Mouse (Mus musculus): ENCODE measurements around the gene Tdrkh. TPM values are rescaled to one million over a fixed set of nuclear protein-coding genes. Genes with fewer than 3 reads are reported as not detected.

The Tdrkh gene
- 12.5 and 12.6 TPM in 2 replicates for polyA plus RNA-seq (2015; fragmentation: Nextera tagmentation; extraction: Ambion mirVana)

DNA sequence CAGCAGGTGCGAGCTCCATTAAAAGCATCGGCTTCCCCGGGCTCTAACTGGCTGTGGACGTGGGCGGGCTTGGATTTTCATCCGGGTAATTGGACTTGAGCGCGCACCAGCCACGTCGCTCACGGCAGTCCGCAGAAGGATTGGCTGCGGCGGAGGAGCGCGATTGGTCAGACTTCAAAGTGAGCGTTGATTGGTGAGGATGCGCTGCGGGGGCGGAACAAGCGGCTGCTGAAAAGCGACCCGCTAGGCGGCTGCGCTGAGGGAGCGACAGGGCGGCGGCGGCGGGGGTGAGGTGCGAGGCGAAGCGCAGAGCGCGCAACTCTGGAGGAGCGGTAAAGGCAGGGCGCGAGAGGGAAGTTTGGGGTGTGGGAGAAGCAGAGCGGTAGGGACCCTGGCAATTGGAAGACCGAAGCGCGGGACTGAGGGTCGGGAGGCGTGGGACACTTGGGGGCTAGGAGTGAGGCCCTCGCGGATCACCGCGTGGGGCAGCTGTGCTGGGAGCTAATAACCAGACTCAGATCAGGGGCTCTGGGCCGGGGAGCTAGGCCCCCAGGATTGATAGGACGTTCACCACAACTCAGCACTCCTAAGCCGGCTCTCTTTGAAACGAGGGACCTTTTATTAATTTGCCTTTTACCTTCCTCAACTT, at the start of gene Tdrkh:
TSS of gene Tdrkh (plus strand) at position 243 of the 649 bp plus-strand sequence.
- peak; percentile 100 for ATAC-seq (ENCODE audit: low read depth)
- Histone ChIP-seq H3K9me3 (ENCODE audit: control insufficient read depth, low read length) (no peaks in the 10 kb centered on the region), H3K36me3 (ENCODE audit: control insufficient read depth, insufficient read depth, low read length) (no peaks in the 10 kb centered on the region), H3K9ac (ENCODE audit: low read length) (peak within 1 kb of the TSS; percentile 58), H3K4me1 (replicated peaks; ENCODE audit: control insufficient read depth, insufficient read depth, low read length) (peaks cover 9% of the 10 kb centered on the region), H3K27me3 (ENCODE audit: control insufficient read depth, insufficient read depth, low read depth, low read length) (no peaks in the 10 kb centered on the region), H3K4me3 (ENCODE audit: low read length) (peak within 1 kb of the TSS; percentile 51), H3K27ac (ENCODE audit: low read length) (no peak within 1 kb of the TSS), H3K4me2 (ENCODE audit: low read depth, low read length) (peak within 1 kb of the TSS; percentile 69)
- 7% methylated on average over 52 of the region's 52 CpGs for WGBS

DNA sequence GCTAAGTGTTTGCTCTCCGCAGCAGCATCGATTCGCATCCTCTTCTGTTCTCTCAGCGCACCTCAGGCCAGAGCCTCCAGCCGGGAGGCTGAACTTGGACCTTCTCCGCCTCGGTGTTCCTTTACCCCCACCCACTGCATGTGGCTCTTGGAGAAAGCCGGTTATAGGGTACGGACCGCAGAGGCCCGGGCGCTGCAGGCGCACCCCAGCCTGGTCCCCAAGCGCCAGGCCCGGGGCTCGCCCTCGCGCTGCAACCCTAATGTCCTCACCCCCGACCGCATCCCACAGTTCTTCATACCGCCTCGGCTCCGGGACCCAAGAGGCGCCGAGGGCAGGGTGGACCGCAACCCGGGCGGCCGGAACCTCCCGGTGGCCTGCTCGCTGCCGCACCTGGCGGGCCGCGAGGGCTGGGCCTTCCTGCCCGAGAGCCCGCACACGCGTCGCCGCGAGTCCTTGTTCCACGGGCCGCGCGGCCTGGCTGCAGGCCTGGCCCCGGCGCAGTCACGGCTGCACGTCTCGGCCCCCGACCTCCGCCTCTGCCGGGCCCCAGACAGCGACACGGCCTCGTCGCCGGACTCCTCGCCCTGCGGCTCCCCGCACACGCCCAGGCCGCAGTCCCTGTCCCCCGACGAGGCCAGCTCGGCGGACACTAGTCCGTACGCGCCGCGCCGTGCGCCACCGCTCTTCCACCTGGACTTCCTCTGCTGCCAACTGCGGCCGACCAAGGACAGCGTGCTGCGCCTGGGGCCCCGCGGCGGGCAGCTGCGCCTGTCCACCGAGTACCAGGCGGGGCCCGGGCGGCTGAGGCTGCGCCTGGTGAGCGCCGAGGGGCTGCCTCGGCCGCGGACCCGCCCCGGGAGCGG, 49.6 kb upstream of the Tdrkh start:
- Histone ChIP-seq H3K27ac (ENCODE audit: low read length) (no peak overlapping the region), H3K4me3 (ENCODE audit: low read length) (peak overlapping the region; percentile 55), H3K9me3 (ENCODE audit: control insufficient read depth, low read length) (no peaks in the 10 kb centered on the region), H3K4me1 (replicated peaks; ENCODE audit: control insufficient read depth, insufficient read depth, low read length) (peaks cover 6% of the 10 kb centered on the region), H3K9ac (ENCODE audit: low read length) (peak overlapping the region; percentile 77), H3K27me3 (ENCODE audit: control insufficient read depth, insufficient read depth, low read depth, low read length) (peaks cover 29% of the 10 kb centered on the region), H3K4me2 (ENCODE audit: low read depth, low read length) (peak overlapping the region; percentile 94), H3K36me3 (ENCODE audit: control insufficient read depth, insufficient read depth, low read length) (no peaks in the 10 kb centered on the region)
- 5% methylated on average over 77 of the region's 97 CpGs for WGBS
- ATAC-seq (ENCODE audit: low read depth): peak; percentile 70

DNA sequence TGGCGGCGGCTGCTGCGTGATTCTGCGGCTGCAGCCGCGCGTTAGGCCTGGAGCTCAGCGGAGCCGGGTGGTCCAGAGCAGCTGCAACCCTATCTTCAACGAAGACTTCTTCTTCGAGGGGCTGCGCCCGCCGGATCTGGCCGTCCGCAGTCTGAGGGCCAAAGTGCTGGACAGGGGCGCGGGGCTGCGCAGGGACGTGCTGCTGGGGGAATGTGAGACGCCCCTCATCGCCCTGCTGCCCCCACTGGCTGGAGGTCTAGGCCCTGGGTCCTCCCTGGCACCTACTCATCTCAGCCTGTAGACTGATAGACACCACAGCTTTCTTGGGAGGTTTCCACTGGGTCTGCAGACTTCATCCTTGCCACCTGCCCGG, 48.9 kb upstream of the Tdrkh start:
- Histone ChIP-seq H3K27ac (ENCODE audit: low read length) (no peak overlapping the region), H3K4me2 (ENCODE audit: low read depth, low read length) (peak overlapping the region; percentile 94), H3K36me3 (ENCODE audit: control insufficient read depth, insufficient read depth, low read length) (no peaks in the 10 kb centered on the region), H3K4me1 (replicated peaks; ENCODE audit: control insufficient read depth, insufficient read depth, low read length) (peaks cover 6% of the 10 kb centered on the region), H3K9ac (ENCODE audit: low read length) (peak overlapping the region; percentile 77), H3K27me3 (ENCODE audit: control insufficient read depth, insufficient read depth, low read depth, low read length) (peaks cover 29% of the 10 kb centered on the region), H3K4me3 (ENCODE audit: low read length) (peak overlapping the region; percentile 55), H3K9me3 (ENCODE audit: control insufficient read depth, low read length) (no peaks in the 10 kb centered on the region)
- WGBS: 6% methylated on average over 16 of the region's 23 CpGs
- ATAC-seq (ENCODE audit: low read depth): peak; percentile 6; the same call in 1 of the 2 replicates

DNA sequence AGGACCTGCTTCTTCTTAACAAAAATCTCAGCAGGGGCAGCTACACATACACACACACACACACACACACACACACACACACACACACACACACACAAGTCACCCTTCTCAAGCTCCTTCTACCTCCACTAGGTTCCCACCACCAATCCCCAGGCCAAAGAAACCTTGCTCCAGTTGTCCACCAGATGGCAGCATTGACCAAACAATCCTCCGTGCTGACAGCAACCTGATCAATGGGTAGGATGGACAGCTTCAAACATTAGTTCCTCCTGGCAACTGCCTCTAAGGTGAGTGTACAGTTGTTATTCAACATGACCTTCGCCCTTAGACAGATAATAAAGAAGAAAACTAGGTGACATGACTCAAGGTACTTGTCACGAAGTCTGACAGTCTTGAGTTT, 46.3 kb upstream of the Tdrkh start:
- Histone ChIP-seq H3K9me3 (ENCODE audit: control insufficient read depth, low read length) (no peaks in the 10 kb centered on the region), H3K27ac (ENCODE audit: low read length) (no peak overlapping the region), H3K4me2 (ENCODE audit: low read depth, low read length) (no peak overlapping the region), H3K4me1 (replicated peaks; ENCODE audit: control insufficient read depth, insufficient read depth, low read length) (peaks cover 9% of the 10 kb centered on the region), H3K4me3 (ENCODE audit: low read length) (no peak overlapping the region), H3K36me3 (ENCODE audit: control insufficient read depth, insufficient read depth, low read length) (no peaks in the 10 kb centered on the region), H3K27me3 (ENCODE audit: control insufficient read depth, insufficient read depth, low read depth, low read length) (peaks cover 26% of the 10 kb centered on the region), H3K9ac (ENCODE audit: low read length) (no peak overlapping the region)
- ATAC-seq (ENCODE audit: low read depth): 0 out of 2 replicates have a peak, but pooled peaks have one; percentile 22
- 13% methylated on average over 3 of the region's 3 CpGs for WGBS

DNA sequence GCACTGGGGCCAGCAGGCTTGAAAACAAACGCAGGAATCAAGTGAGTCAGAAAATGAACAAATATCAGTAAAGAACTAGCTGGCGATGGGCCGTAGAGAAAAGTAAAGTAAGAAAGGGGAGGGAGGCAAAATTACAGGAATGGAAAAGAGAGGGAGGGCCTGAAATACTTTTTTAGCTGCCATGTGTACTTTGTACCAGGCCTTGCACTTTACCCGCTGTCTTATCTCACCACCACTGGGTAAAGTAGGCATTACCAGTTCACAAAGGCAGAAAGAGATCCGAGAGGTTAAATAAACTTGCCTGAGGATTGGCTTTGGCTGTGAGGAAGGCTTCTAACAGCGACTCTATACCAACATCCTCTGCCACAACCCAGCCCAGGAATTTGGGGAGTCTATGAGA, 45.6 kb upstream of the Tdrkh start:
- Histone ChIP-seq H3K36me3 (ENCODE audit: control insufficient read depth, insufficient read depth, low read length) (no peaks in the 10 kb centered on the region), H3K4me3 (ENCODE audit: low read length) (no peak overlapping the region), H3K9ac (ENCODE audit: low read length) (no peak overlapping the region), H3K9me3 (ENCODE audit: control insufficient read depth, low read length) (no peaks in the 10 kb centered on the region), H3K4me2 (ENCODE audit: low read depth, low read length) (no peak overlapping the region), H3K27me3 (ENCODE audit: control insufficient read depth, insufficient read depth, low read depth, low read length) (peaks cover 22% of the 10 kb centered on the region), H3K4me1 (replicated peaks; ENCODE audit: control insufficient read depth, insufficient read depth, low read length) (peaks cover 10% of the 10 kb centered on the region), H3K27ac (ENCODE audit: low read length) (0 out of 2 replicates have a peak overlapping the region, but pooled peaks have one; percentile 15)
- WGBS: 53% methylated on average over 6 of the region's 6 CpGs
- ATAC-seq (ENCODE audit: low read depth): no peak

DNA sequence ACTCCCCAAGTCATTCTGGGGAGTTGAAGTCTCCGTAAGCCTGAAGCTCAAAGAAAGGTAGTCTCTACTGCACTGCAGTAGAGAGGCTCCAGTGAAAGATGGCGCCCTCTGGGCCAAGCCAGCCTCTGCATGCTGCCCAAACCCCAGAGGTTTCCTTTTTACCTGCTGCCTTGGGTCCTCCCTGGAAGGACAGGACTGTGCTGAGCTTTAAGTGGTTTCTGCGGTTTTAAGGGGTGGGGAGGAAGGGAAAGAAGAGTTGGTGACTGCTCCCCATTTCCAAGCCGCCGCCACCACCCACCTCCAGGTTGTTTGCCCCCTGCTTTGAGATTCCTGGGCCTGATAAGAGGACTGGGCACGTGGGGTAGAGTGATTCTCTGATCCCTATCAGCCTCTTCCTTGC, 44.4 kb upstream of the Tdrkh start:
- ATAC-seq (ENCODE audit: low read depth): no peak
- 46% methylated on average over 6 of the region's 6 CpGs for WGBS
- H3K9me3 ChIP-seq (ENCODE audit: control insufficient read depth, low read length): no peaks in the 10 kb centered on the region
- peaks cover 8% of the 10 kb centered on the region for H3K4me1 ChIP-seq (replicated peaks; ENCODE audit: control insufficient read depth, insufficient read depth, low read length)
- H3K9ac ChIP-seq (ENCODE audit: low read length): no peak overlapping the region
- H3K36me3 ChIP-seq (ENCODE audit: control insufficient read depth, insufficient read depth, low read length): no peaks in the 10 kb centered on the region
- no peak overlapping the region for H3K27ac ChIP-seq (ENCODE audit: low read length)
- no peak overlapping the region for H3K4me3 ChIP-seq (ENCODE audit: low read length)
- peaks cover 11% of the 10 kb centered on the region for H3K27me3 ChIP-seq (ENCODE audit: control insufficient read depth, insufficient read depth, low read depth, low read length)
- H3K4me2 ChIP-seq (ENCODE audit: low read depth, low read length): no peak overlapping the region

DNA sequence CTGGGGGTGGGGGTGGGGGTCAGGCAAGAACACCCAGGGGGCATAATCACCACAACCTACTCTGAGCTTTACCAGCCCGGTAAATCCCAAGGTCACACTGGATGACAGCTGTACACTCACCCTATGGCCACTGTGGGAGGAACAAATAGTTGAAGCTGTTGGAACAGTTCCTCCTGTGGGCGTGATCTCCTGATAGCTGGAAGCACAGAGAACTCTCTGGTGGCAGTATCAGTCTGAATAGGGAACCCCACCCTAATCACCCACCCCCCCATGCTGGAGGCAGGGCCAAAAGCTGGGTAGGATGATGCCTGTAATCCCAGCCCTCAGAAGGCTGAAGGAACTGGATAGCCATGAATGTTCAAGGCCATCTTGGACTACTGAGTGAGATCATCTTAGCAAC, 43.4 kb upstream of the Tdrkh start:
- Histone ChIP-seq H3K9me3 (ENCODE audit: control insufficient read depth, low read length) (no peaks in the 10 kb centered on the region), H3K4me2 (ENCODE audit: low read depth, low read length) (no peak overlapping the region), H3K9ac (ENCODE audit: low read length) (no peak overlapping the region), H3K27me3 (ENCODE audit: control insufficient read depth, insufficient read depth, low read depth, low read length) (peaks cover 3% of the 10 kb centered on the region; the same call in 1 of the 2 replicates), H3K27ac (ENCODE audit: low read length) (no peak overlapping the region), H3K36me3 (ENCODE audit: control insufficient read depth, insufficient read depth, low read length) (no peaks in the 10 kb centered on the region), H3K4me3 (ENCODE audit: low read length) (no peak overlapping the region), H3K4me1 (replicated peaks; ENCODE audit: control insufficient read depth, insufficient read depth, low read length) (peaks cover 17% of the 10 kb centered on the region; the same call in 1 of the 2 replicates)
- ATAC-seq (ENCODE audit: low read depth): no peak
- WGBS: 56% methylated on average over 2 of the region's 2 CpGs

DNA sequence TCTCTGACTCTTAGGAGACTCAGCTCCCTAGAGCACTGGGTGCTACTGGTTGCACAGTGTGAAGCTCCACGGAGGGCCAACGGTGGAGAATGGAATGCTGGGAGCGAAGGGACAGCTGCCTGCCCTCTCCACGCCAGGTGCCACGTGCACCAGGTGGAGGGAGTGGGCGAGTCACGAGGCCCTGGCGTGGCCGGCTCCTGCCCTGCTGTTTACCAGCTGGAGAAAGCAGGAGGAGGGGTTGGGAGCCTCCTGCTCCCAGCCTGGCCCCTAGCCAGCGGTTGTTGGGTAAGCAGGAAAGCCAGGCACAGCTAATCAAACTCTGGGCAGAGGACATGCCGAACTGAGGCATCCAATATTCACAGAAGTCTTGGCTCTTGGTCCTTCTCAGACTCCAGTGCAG, 41.4 kb upstream of the Tdrkh start:
- WGBS: 2% methylated on average over 11 of the region's 11 CpGs
- ATAC-seq (ENCODE audit: low read depth): peak; percentile 39
- Histone ChIP-seq H3K36me3 (ENCODE audit: control insufficient read depth, insufficient read depth, low read length) (no peaks in the 10 kb centered on the region), H3K4me3 (ENCODE audit: low read length) (no peak overlapping the region), H3K4me1 (replicated peaks; ENCODE audit: control insufficient read depth, insufficient read depth, low read length) (peaks cover 17% of the 10 kb centered on the region; the same call in 1 of the 2 replicates), H3K27ac (ENCODE audit: low read length) (peak overlapping the region; percentile 91; the same call in 1 of the 2 replicates), H3K9me3 (ENCODE audit: control insufficient read depth, low read length) (no peaks in the 10 kb centered on the region), H3K9ac (ENCODE audit: low read length) (peak overlapping the region; percentile 24; the same call in 1 of the 2 replicates), H3K4me2 (ENCODE audit: low read depth, low read length) (peak overlapping the region; percentile 40), H3K27me3 (ENCODE audit: control insufficient read depth, insufficient read depth, low read depth, low read length) (no peaks in the 10 kb centered on the region)

DNA sequence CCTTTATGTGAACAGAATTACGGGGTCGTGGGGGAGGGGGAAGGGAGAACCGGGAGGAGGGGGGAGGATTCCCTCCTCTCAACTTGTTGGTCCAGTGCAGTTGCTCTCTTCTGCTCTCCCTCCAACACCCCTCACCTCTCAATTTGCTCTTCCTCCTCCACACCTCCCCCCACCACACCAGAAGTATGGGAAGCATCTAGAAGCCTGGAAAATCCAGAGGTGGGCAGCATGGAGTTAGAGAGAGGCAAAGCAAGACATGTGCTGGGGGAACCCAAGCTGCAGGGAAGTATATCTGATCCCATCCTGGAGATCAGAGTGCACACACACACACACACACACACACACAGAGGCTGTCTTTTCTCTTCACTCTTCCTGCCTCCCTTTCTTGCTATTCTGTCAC, 41.0 kb upstream of the Tdrkh start:
- no peak overlapping the region; the same call in 1 of the 2 replicates for H3K9ac ChIP-seq (ENCODE audit: low read length)
- peak overlapping the region; percentile 40 for H3K4me2 ChIP-seq (ENCODE audit: low read depth, low read length)
- H3K9me3 ChIP-seq (ENCODE audit: control insufficient read depth, low read length): no peaks in the 10 kb centered on the region
- ATAC-seq (ENCODE audit: low read depth): no peak
- H3K4me1 ChIP-seq (replicated peaks; ENCODE audit: control insufficient read depth, insufficient read depth, low read length): peaks cover 17% of the 10 kb centered on the region; the same call in 1 of the 2 replicates
- WGBS: 0% methylated on average over 3 of the region's 3 CpGs
- H3K4me3 ChIP-seq (ENCODE audit: low read length): no peak overlapping the region
- H3K27ac ChIP-seq (ENCODE audit: low read length): peak overlapping the region; percentile 91
- H3K36me3 ChIP-seq (ENCODE audit: control insufficient read depth, insufficient read depth, low read length): no peaks in the 10 kb centered on the region
- H3K27me3 ChIP-seq (ENCODE audit: control insufficient read depth, insufficient read depth, low read depth, low read length): no peaks in the 10 kb centered on the region
